Mouse (Mus musculus): ENCODE measurements around the gene Icam2. TPM values are rescaled to one million over a fixed set of nuclear protein-coding genes. Genes with fewer than 3 reads are reported as not detected.
"Not testable (repeated sequence)": the region's sequence is repeated elsewhere in the genome, so short reads cannot be mapped to it uniquely, and the experiment has no call there.

The Icam2 gene
- polyA plus RNA-seq, 1 experiment from 2014 or later = 9.8 TPM

GRCm38 (mm10) chr11:106412641-106413360 lies 24.9 kb upstream of the Icam2 start:
- peaks cover 12% of the 10 kb centered on the region for H3K36me3 ChIP-seq (replicated peaks)
- H3K27ac ChIP-seq = no peak overlapping the region
- H3K4me2 ChIP-seq = no peak overlapping the region
- no peaks in the 10 kb centered on the region for H3K4me1 ChIP-seq
- H3K9me3 ChIP-seq = no peaks in the 10 kb centered on the region
- ATAC-seq (ENCODE audit: low FRiP score) = no peak
- WGBS = 90% methylated on average over 3 of the region's 3 CpGs
- no peaks in the 10 kb centered on the region for H3K27me3 ChIP-seq
- no peak overlapping the region for H3K4me3 ChIP-seq (replicated peaks)
- no peak overlapping the region for H3K9ac ChIP-seq

- H3K36me3 ChIP-seq (replicated peaks) = peaks cover 25% of the 10 kb centered on the region
- WGBS = 91% methylated on average over 2 of the region's 2 CpGs
- H3K4me2 ChIP-seq = no peak overlapping the region
- no peak overlapping the region for H3K4me3 ChIP-seq (replicated peaks)
- no peaks in the 10 kb centered on the region for H3K9me3 ChIP-seq
- H3K4me1 ChIP-seq = no peaks in the 10 kb centered on the region
- H3K9ac ChIP-seq = no peak overlapping the region
- H3K27me3 ChIP-seq = no peaks in the 10 kb centered on the region
- ATAC-seq (ENCODE audit: low FRiP score) = no peak
- no peak overlapping the region for H3K27ac ChIP-seq
These were observed 23.3 kb upstream of the Icam2 start for GRCm38 (mm10) chr11:106411157-106411556.

DNA sequence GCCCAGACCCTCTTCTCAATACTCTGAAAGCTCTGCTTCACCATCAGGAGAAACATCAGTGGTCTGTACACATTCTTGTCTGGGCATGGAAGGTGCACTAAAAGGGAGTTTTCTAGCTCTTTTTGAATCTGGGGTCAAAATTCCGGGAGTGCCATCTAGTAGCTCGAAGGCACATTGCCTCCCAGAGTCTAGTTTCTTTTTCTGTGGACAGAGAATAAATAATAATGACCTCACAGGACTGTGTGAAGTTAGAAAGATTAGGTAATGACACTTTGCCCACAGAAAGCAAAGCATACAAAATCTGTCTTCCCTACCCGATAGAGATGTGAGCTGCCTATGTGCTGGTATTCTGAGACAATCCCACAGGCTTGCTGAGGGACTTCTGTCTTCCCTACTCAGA lies 22.6 kb upstream of the Icam2 start:
- H3K9me3 ChIP-seq = no peaks in the 10 kb centered on the region
- no peak overlapping the region for H3K4me2 ChIP-seq
- WGBS = 89% methylated on average over 3 of the region's 3 CpGs
- no peaks in the 10 kb centered on the region for H3K4me1 ChIP-seq
- ATAC-seq (ENCODE audit: low FRiP score) = no peak
- no peaks in the 10 kb centered on the region for H3K27me3 ChIP-seq
- no peak overlapping the region for H3K9ac ChIP-seq
- H3K36me3 ChIP-seq (replicated peaks) = peaks cover 32% of the 10 kb centered on the region
- no peak overlapping the region for H3K27ac ChIP-seq
- no peak overlapping the region for H3K4me3 ChIP-seq (replicated peaks)

DNA sequence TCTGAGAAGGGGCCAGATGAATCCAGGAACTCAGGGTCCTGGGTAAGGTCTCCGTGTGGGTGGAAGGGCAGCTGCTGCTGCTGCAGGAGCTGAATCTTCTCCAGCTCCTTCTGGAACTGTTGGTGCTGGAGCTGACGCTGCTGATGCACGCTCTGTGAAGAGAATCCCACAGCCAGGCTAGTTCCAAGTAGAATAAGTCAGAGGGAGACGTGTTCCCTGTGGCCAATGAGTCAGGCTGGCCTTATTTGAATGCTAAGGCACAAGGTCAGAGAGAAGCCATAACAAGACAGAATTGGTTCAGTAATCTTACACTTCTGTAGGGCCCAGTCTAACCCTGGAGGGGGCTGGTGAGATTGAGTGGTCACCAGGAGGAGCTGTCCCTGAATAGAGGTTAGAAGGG lies 22.1 kb upstream of the Icam2 start:
- Histone ChIP-seq H3K4me2 (no peak overlapping the region), H3K9me3 (no peaks in the 10 kb centered on the region), H3K27ac (no peak overlapping the region), H3K36me3 (replicated peaks) (peaks cover 34% of the 10 kb centered on the region), H3K4me1 (no peaks in the 10 kb centered on the region), H3K9ac (no peak overlapping the region), H3K4me3 (replicated peaks) (no peak overlapping the region), H3K27me3 (no peaks in the 10 kb centered on the region)
- ATAC-seq (ENCODE audit: low FRiP score) = no peak
- 80% methylated on average over 4 of the region's 4 CpGs for WGBS

- no peak overlapping the region for H3K9ac ChIP-seq
- no peak overlapping the region for H3K4me2 ChIP-seq
- no peak overlapping the region for H3K4me3 ChIP-seq (replicated peaks)
- H3K27ac ChIP-seq = no peak overlapping the region
- no peak for ATAC-seq (ENCODE audit: low FRiP score)
- no peaks in the 10 kb centered on the region for H3K4me1 ChIP-seq
- peaks cover 23% of the 10 kb centered on the region for H3K36me3 ChIP-seq (replicated peaks)
- no peaks in the 10 kb centered on the region for H3K27me3 ChIP-seq
- 94% methylated on average over 8 of the region's 8 CpGs for WGBS
- no peaks in the 10 kb centered on the region for H3K9me3 ChIP-seq
These were observed 10.6 kb upstream of the Icam2 start for GRCm38 (mm10) chr11:106398481-106398880.

GRCm38 (mm10) chr11:106397656-106398055 lies 9.8 kb upstream of the Icam2 start:
- no peaks in the 10 kb centered on the region for H3K9me3 ChIP-seq
- 82% methylated on average over 3 of the region's 3 CpGs for WGBS
- H3K27me3 ChIP-seq = no peaks in the 10 kb centered on the region
- peaks cover 15% of the 10 kb centered on the region for H3K36me3 ChIP-seq (replicated peaks)
- H3K4me1 ChIP-seq = no peaks in the 10 kb centered on the region
- no peak overlapping the region for H3K27ac ChIP-seq
- H3K4me2 ChIP-seq = no peak overlapping the region
- H3K4me3 ChIP-seq (replicated peaks) = no peak overlapping the region
- no peak for ATAC-seq (ENCODE audit: low FRiP score)
- no peak overlapping the region for H3K9ac ChIP-seq

- H3K9ac ChIP-seq; H3K27me3 ChIP-seq; H3K4me2 ChIP-seq; H3K4me3 ChIP-seq (replicated peaks); H3K9me3 ChIP-seq; H3K4me1 ChIP-seq; H3K27ac ChIP-seq; ATAC-seq (ENCODE audit: low FRiP score): not testable (repeated sequence)
- H3K36me3 ChIP-seq (replicated peaks) = peaks cover 14% of the 10 kb centered on the region
- WGBS = 86% methylated on average over 2 of the region's 2 CpGs
These were observed 6.2 kb upstream of the Icam2 start for GRCm38 (mm10) chr11:106394055-106394454.

DNA sequence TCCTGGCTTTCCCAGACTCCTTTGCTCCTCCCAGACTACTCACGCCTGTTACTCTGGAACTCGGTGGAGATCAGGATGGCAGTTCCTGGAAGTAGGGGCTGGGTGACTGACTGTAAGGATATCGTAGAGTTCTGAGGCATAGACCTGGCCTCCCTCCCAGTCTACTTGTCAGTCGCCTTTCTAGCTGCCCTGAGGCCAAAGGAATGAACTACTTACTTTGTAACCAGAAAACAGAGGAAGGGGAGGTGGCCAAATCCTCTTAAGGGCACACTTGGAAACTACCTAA lies 5.4 kb upstream of the Icam2 start:
- WGBS = 74% methylated on average over 4 of the region's 4 CpGs

DNA sequence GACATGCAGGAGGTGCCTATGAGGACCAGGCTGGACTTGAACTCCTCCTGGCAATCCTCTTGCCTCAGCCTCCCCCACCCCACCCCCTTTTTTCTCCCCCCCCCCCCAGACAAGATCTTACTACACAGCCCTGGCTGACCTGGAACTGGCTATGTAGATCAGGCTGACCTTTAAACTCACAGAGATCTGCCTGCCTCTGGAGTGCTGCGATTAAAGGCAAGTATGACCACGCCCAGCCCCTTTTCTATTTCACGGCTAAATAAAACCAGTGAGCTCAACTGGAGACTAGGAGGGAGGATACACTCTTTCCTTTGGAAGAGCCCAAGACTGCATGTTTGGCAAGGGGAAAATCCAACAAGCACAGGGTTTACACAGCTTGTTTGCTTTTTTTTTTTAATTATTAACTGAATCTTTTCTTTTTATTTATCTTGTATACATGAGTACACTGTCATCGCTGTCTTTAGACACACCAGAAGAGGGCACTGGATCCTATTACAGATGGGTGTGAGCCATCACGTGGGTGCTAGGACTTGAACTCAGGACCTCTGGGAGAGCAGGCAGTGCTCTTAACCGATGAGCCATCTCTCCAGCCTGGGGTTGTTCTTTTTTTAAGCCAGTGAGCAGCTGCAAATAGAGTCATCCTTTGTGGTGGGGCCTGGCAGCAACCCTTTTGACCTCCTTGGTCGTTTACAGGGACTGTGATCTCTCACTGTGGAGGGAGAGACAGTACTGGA lies 4.9 kb upstream of the Icam2 start:
- no peaks in the 10 kb centered on the region for H3K4me1 ChIP-seq
- no peak overlapping the region for H3K4me2 ChIP-seq
- no peaks in the 10 kb centered on the region for H3K27me3 ChIP-seq
- WGBS = 72% methylated on average over 7 of the region's 7 CpGs
- no peak overlapping the region for H3K27ac ChIP-seq
- no peak for ATAC-seq (ENCODE audit: low FRiP score)
- H3K9ac ChIP-seq = no peak overlapping the region
- H3K36me3 ChIP-seq (replicated peaks) = peaks cover under 1% of the 10 kb centered on the region; the same call in 1 of the 2 replicates
- H3K4me3 ChIP-seq (replicated peaks) = no peak overlapping the region
- H3K9me3 ChIP-seq = no peaks in the 10 kb centered on the region

More for the DNA sequence above, 5.4 kb upstream of the Icam2 start:
- Histone ChIP-seq H3K4me1 (no peaks in the 10 kb centered on the region), H3K36me3 (replicated peaks) (peaks cover 6% of the 10 kb centered on the region), H3K9me3 (no peaks in the 10 kb centered on the region), H3K9ac (no peak overlapping the region), H3K4me2 (no peak overlapping the region), H3K4me3 (replicated peaks) (no peak overlapping the region), H3K27ac (no peak overlapping the region), H3K27me3 (no peaks in the 10 kb centered on the region)
- no peak for ATAC-seq (ENCODE audit: low FRiP score)

DNA sequence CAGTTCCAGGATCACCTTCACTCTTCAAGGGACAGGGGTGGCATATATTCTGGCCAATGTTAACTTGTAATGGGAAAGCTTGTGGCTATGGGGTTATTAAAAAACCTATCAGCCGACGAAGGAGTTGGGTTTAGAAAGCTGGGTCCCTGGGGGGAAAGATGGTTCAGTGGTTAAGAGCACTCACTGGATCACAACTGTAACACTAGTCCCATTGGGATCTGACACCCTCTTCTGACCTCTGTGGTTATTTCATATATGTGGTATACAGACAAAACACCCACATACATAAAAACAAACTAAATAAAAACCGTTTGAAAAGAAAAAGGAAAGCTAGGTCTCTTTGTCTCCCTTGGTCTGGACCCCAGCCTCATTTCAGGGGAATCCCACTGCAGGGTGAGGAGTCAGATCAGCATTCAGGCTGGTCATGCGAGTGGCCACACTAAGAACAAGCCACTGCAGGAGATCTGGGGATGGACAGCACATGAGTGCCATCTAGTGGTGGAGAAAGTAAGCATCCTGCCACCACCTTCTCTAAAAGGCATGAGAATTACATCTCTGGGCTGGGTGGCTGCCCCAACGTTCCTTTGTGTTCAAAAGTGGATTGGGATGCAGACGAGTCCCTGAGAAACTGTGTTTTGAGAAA lies 3.8 kb upstream of the Icam2 start:
- no peak overlapping the region for H3K4me3 ChIP-seq (replicated peaks)
- no peak overlapping the region for H3K27ac ChIP-seq
- H3K4me2 ChIP-seq = no peak overlapping the region
- no peak overlapping the region for H3K9ac ChIP-seq
- no peaks in the 10 kb centered on the region for H3K36me3 ChIP-seq (replicated peaks)
- 35% methylated on average over 6 of the region's 6 CpGs for WGBS
- H3K9me3 ChIP-seq = no peaks in the 10 kb centered on the region
- no peaks in the 10 kb centered on the region for H3K27me3 ChIP-seq
- ATAC-seq (ENCODE audit: low FRiP score) = peak; percentile 60; the same call in 1 of the 2 replicates
- H3K4me1 ChIP-seq = no peaks in the 10 kb centered on the region

- no peaks in the 10 kb centered on the region for H3K27me3 ChIP-seq
- H3K9me3 ChIP-seq = no peaks in the 10 kb centered on the region
- no peaks in the 10 kb centered on the region for H3K36me3 ChIP-seq (replicated peaks)
- WGBS = 81% methylated on average over 3 of the region's 3 CpGs
- no peak overlapping the region for H3K9ac ChIP-seq
- no peak overlapping the region for H3K27ac ChIP-seq
- no peak for ATAC-seq (ENCODE audit: low FRiP score)
- no peaks in the 10 kb centered on the region for H3K4me1 ChIP-seq
- no peak overlapping the region for H3K4me3 ChIP-seq (replicated peaks)
- H3K4me2 ChIP-seq = no peak overlapping the region
These were observed 2.9 kb upstream of the Icam2 start for GRCm38 (mm10) chr11:106390757-106391156.

DNA sequence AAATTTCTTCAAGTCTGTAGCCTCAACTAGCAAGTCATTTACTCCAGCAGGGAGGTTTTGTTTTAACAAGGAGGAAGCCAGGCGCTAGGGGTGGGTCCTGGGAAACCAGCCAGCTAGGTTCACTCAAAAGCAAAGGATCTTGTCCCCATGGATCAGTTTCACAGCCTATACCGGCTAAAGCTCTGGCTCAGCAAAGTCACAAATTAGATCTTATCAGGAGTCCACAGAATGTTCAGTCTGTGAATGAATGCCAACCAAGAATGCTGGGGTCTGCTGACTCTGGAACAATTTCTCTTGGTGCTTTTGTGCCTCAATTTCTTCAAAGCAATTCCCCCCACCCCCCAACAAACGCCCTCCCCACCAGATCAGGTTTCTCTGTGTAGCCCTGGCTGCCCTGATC lies 1.7 kb upstream of the Icam2 start:
- WGBS = 41% methylated on average over 3 of the region's 3 CpGs
- Histone ChIP-seq H3K9ac (no peak overlapping the region), H3K27me3 (no peaks in the 10 kb centered on the region), H3K36me3 (replicated peaks) (no peaks in the 10 kb centered on the region), H3K4me2 (no peak overlapping the region), H3K4me1 (no peaks in the 10 kb centered on the region), H3K9me3 (no peaks in the 10 kb centered on the region), H3K27ac (no peak overlapping the region), H3K4me3 (replicated peaks) (no peak overlapping the region)
- ATAC-seq (ENCODE audit: low FRiP score) = no peak

DNA sequence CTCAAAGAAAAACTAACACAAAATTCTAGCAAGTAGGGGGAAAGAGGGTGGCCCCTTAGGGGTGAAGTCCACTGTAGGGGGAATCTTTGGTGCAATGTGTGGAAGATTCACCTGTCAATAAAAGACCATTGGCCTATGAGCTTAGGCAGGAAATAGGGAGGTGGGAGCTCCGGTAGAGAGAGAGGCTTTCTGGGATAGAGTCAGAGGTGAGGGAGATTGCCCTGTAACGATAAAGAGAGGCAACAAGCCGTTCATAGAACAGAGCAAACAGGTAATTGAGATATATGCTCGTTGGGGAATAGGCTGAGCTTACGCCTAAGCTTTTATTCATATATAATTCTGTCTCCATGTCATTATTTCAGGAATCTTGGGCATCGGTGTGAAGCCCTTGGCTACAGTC lies 855 bp downstream of the Icam2 start:
- Histone ChIP-seq H3K4me3 (replicated peaks) (no peak overlapping the region), H3K36me3 (replicated peaks) (no peaks in the 10 kb centered on the region), H3K9ac (no peak overlapping the region), H3K9me3 (no peaks in the 10 kb centered on the region), H3K4me1 (no peaks in the 10 kb centered on the region), H3K4me2 (no peak overlapping the region), H3K27me3 (no peaks in the 10 kb centered on the region), H3K27ac (no peak overlapping the region)
- WGBS = 89% methylated on average over 6 of the region's 6 CpGs
- no peak for ATAC-seq (ENCODE audit: low FRiP score)

Data from forebrain, embryonic 12.5 days (tissue).